Mouse (Mus musculus) ES-Bruce4 (cell line): Measurements from ENCODE around the gene Hesx1. TPM values are rescaled to one million over a fixed set of nuclear protein-coding genes. Genes with fewer than 3 reads are reported as not detected.

Source experiments
- H3K27ac ChIP-seq: 2 replicates; pipeline ENCODE4 v1.5.1; 2012; ENCODE audit warnings: low read length, inconsistent platforms; ENCODE audit not compliant: insufficient read depth
- H3K27me3 ChIP-seq: 2 replicates; pipeline ENCODE4 v1.6.1; 2012; ENCODE audit warnings: mild to moderate bottlenecking, low read length, inconsistent platforms; ENCODE audit not compliant: control insufficient read depth, poor library complexity, insufficient read depth, severe bottlenecking
- H3K36me3 ChIP-seq: 2 replicates; pipeline ENCODE4 v1.6.1; 2012; ENCODE audit warnings: inconsistent platforms, mild to moderate bottlenecking, low read length, moderate library complexity; ENCODE audit not compliant: control insufficient read depth, poor library complexity, insufficient read depth, severe bottlenecking
- H3K4me1 ChIP-seq: one replicate; pipeline ENCODE4 v1.8.1; 2011; ENCODE audit warnings: low read length; ENCODE audit not compliant: control insufficient read depth, insufficient read depth
- H3K4me3 ChIP-seq: 2 replicates; pipeline ENCODE4 v1.5.1; 2011; ENCODE audit warnings: low read depth, mild to moderate bottlenecking, low read length
- H3K9ac ChIP-seq: 2 replicates; pipeline ENCODE4 v1.6.1; 2012; ENCODE audit warnings: low read depth, mild to moderate bottlenecking, inconsistent platforms; ENCODE audit not compliant: poor library complexity, severe bottlenecking
- H3K9me3 ChIP-seq: replicated peaks from 2 replicates; pipeline ENCODE4 v1.6.1; 2012; ENCODE audit warnings: mild to moderate bottlenecking, low read length, inconsistent platforms; ENCODE audit not compliant: control insufficient read depth, poor library complexity, insufficient read depth, severe bottlenecking
- CTCF ChIP-seq: IDR thresholded peaks from one replicate; pipeline ENCODE4 v1.8.1; 2011; ENCODE audit warnings: low read depth, low read length
- EP300 ChIP-seq: IDR thresholded peaks from 2 replicates; pipeline ENCODE4 v1.6.1; 2011; ENCODE audit warnings: low read depth, low read length; ENCODE audit not compliant: insufficient read depth
- POLR2A ChIP-seq: IDR thresholded peaks from one replicate; pipeline ENCODE4 v1.8.1; 2011; ENCODE audit warnings: low read length; ENCODE audit not compliant: insufficient read depth
- polyA plus RNA-seq: library from polyadenylated mRNA; stranded (reverse); fragments of >200 nt; gene quantifications from 2 replicates; pipeline ENCODE4 v1.2.4, GENCODE M21; 2011; ENCODE audit warnings: low read depth; ENCODE audit not compliant: missing spikeins, insufficient read depth, insufficient read length

Gene Hesx1
- polyA plus RNA-seq, 1 experiment = 3.7 TPM

DNA sequence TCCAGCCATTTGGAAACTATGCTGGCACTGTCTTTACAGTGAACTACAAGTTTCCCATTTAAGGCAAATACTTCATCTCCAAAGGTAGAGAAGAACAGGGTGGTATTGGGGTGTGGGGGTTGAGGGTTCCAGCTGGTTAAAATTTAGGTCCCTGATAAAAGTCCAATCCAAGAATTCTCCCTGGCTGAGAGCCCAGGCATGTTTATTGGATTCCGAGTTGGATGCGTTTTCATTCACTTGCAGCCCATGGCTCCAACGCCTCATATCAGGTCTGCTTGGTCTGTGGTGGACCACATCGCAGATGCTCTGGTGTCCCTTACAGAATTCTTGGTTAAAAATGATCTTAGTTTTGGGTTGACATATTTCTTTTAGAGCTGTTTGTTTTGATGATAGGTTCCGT is 49.2 kb downstream of the Hesx1 start:
- Histone ChIP-seq H3K4me3 (no peak overlapping the region), H3K36me3 (no peaks in the 10 kb centered on the region), H3K9me3 (no peaks in the 10 kb centered on the region), H3K27me3 (no peaks in the 10 kb centered on the region), H3K9ac (no peak overlapping the region), H3K27ac (peak overlapping the region; percentile 82; the same call in 1 of the 2 replicates), H3K4me1 (peaks cover 12% of the 10 kb centered on the region)
- no peak for TF ChIP-seq EP300
- no peak for TF ChIP-seq POLR2A
- no peak for TF ChIP-seq CTCF

DNA sequence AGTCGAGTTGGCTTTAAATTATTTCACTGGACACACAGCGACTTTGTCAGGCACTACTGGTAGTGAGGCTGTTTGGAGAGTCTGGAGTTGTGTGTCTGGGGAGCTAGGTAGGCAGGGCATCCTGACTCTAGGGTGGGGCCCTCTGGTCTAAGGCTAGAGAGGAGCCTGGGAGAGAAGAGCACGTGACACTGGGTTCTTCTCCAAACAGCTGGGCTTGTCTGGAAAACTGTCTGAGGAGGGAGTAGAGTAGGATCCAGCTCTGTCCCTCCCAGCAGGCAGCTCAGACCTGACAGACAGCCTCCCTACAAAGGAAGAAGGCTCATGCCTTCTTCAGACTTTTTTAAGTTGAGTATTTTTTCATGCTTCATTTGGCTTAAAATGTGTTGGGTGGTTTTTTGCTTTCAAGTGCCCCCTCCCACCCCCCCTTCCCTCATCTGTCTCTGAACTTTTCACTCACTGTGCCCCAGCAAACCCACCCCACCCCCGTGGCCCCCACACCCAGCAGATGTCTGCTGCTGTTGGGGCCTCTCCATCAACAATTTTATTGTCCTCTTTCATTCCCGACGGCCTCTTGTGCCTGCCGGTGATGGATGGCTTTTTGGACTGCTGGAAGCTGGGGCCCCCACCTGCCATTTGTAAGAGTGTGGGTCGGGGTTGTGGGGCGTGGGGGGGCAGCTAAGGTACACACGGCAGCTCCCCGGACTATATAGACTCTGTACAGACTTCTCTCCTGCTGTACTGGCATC is 50.2 kb downstream of the Hesx1 start:
- no peaks in the 10 kb centered on the region for H3K27me3 ChIP-seq
- H3K27ac ChIP-seq = peak overlapping the region; percentile 97
- H3K36me3 ChIP-seq = no peaks in the 10 kb centered on the region
- H3K4me1 ChIP-seq = peaks cover 12% of the 10 kb centered on the region
- H3K4me3 ChIP-seq = no peak overlapping the region
- H3K9me3 ChIP-seq = no peaks in the 10 kb centered on the region
- H3K9ac ChIP-seq = peak overlapping the region; percentile 58; the same call in 1 of the 2 replicates
- TF ChIP-seq CTCF (no peak), EP300 (peak; percentile 49; the same call in 1 of the 2 replicates), POLR2A (peak; percentile 7)

DNA sequence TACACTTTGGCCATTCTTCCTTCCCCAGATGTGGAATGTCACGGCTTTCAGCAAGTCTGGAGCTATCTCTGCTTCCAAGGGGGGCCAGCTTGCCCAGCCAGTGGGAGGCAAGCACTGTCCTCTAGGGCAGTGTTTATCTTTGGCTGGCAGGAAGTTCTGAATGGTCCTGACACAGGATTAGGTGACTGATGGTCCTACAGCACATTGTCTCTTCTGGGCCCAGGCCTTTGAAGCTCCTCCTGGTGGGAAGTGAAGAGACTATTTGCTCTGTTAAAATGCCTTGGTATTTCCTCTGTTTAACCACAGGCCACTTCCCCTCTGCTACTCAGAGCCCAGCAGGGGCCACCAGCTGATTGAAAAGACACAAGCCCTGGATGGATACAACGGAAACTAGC is 50.7 kb downstream of the Hesx1 start:
- peak overlapping the region; percentile 58; the same call in 1 of the 2 replicates for H3K9ac ChIP-seq
- peaks cover 13% of the 10 kb centered on the region for H3K4me1 ChIP-seq
- TF ChIP-seq EP300 (peak; percentile 76), POLR2A (no peak), CTCF (no peak)

DNA sequence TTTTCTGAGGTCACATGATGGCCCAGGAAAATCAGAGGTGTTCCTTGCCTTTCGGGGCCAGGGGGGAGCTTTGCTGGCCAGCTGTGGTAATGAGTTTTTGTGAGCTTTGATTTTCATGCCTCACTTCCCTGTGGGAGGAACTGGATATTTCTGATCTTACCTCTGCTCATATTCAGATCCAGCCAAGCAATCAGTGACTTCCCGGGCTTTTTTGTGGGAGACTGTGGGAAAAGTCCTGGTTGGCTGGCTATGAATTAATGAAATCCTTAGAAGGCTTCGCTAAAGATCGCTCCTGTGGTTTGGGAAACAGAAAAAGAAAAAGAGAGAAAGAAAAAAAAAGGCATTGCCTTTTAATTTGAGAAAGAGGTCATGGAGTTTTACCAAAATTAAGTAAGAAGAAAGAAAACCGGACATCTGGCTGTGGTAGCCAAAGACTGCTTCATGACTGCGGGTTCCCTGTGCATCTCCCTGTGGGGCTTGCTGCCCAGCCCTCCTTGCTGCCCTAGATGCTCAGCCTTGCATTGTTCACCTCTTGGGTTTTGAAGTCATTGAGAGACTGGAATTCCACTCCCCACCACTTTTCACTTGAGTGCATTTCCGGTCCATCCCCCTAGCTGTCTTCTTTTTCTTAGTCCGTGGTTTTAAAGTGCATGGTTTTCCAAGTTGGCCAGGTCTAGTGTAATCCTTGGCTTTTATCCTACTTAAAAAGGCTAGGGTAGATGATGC is 54.2 kb downstream of the Hesx1 start:
- Histone ChIP-seq H3K27me3 (no peaks in the 10 kb centered on the region), H3K4me1 (peaks cover 10% of the 10 kb centered on the region), H3K27ac (peak overlapping the region; percentile 70), H3K9me3 (no peaks in the 10 kb centered on the region), H3K9ac (no peak overlapping the region), H3K36me3 (no peaks in the 10 kb centered on the region), H3K4me3 (no peak overlapping the region)
- TF ChIP-seq POLR2A = no peak
- TF ChIP-seq EP300 = no peak
- TF ChIP-seq CTCF = no peak

More for the DNA sequence above, 50.7 kb downstream of the Hesx1 start:
- Histone ChIP-seq H3K9me3 (no peaks in the 10 kb centered on the region), H3K4me3 (no peak overlapping the region), H3K27me3 (no peaks in the 10 kb centered on the region), H3K36me3 (no peaks in the 10 kb centered on the region), H3K27ac (peak overlapping the region; percentile 97)

DNA sequence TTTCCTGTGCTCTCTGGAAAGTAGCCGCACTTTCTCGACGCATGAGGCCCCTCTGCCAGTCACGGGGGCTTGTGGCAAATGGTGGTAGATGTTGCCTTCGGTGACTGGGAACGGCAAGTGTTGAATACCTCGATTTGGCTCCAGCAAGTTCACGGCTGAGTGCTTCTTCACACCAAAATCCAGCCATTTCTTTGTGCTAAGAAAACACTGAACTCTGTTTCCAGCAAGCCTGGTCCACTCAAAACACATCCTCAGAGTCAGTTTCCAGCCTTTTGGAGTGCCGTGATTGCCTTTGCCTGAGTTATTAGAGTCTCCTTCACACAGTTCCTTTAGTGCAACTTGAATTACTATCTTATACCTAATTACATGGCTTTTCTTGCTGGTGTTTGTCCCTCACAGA is 55.8 kb downstream of the Hesx1 start:
- no peak overlapping the region for H3K9ac ChIP-seq
- H3K4me1 ChIP-seq = peaks cover 10% of the 10 kb centered on the region
- H3K27me3 ChIP-seq = no peaks in the 10 kb centered on the region
- H3K36me3 ChIP-seq = no peaks in the 10 kb centered on the region
- TF ChIP-seq EP300 (no peak), POLR2A (no peak), CTCF (no peak)
- no peaks in the 10 kb centered on the region for H3K9me3 ChIP-seq
- H3K27ac ChIP-seq = peak overlapping the region; percentile 30; the same call in 1 of the 2 replicates
- no peak overlapping the region for H3K4me3 ChIP-seq
